In the genomic region with DNA sequence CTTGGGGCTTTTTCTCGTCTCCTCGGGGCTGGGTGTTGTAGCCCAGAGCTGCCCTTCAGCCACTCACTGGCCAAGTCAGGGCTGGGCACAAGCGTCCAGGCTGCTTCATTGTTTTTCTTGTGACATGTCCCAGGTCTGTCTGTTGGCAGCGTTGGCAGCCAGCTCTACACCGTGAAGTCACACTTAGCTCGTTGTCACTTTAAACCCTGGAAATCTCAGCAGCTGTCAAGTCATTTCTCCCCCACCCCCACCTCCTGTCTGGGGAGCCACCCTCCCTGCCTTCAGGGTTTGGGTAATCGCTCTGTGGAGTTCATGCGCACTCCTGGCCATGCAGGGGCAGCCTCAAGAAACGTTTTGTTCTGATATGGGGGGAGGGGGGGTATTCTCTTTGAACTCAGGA, we compare ENCODE assay signal across 13 mouse cellular contexts. TPM values are rescaled to one million over a fixed set of nuclear protein-coding genes. Genes with fewer than 3 reads are reported as not detected.
DNase-seq lines count a peak whose midpoint lies in the region; ATAC-seq lines count a peak whose summit lies in the region.
"Had no signal": no experiment of that assay in that cellular context is flagged by ENCODE, and none has a peak within 500 bp of the region (broad histone marks: within the 10 kb centered on the region; RNA-seq: fewer than 3 reads in every experiment).

No protein-coding gene starts in this region.

- 0 out of 2 replicates have a peak, but pooled peaks cover 4% of the 10 kb centered on the region for H3K4me1 ChIP-seq in forebrain, embryonic 15.5 days
- peaks cover 14% of the 10 kb centered on the region for H3K4me1 ChIP-seq in forebrain, embryonic 10.5 days
- H3K4me1 ChIP-seq in limb, embryonic 10.5 days, result peaks cover 35% of the 10 kb centered on the region
- H3K4me1 ChIP-seq: hindbrain, embryonic 15.5 days; midbrain, embryonic 10.5 days had no signal

- 0 out of 2 replicates have a peak, but pooled peaks have one; percentile 16 for ATAC-seq in forebrain, embryonic 15.5 days (replicated peaks)

- H3K27ac ChIP-seq in forebrain, embryonic 15.5 days (replicated peaks), result peak overlapping the region; percentile 63
- H3K27ac ChIP-seq in forebrain, embryonic 10.5 days, result no peak overlapping the region
- peak overlapping the region; percentile 90 for H3K27ac ChIP-seq in limb, embryonic 10.5 days
- H3K27ac ChIP-seq: hindbrain, embryonic 15.5 days; liver, embryonic 15.5 days; midbrain, embryonic 10.5 days had no signal

- H3K27me3 ChIP-seq in forebrain, embryonic 15.5 days, result no peaks in the 10 kb centered on the region
- H3K27me3 ChIP-seq in forebrain, embryonic 10.5 days (ENCODE audit: poor library complexity, severe bottlenecking), result no peaks in the 10 kb centered on the region
- no peaks in the 10 kb centered on the region for H3K27me3 ChIP-seq in limb, embryonic 10.5 days (ENCODE audit: low read depth, poor library complexity, severe bottlenecking)
- H3K27me3 ChIP-seq: hindbrain, embryonic 15.5 days; liver, embryonic 15.5 days had no signal

- WGBS in forebrain, embryonic 15.5 days, result 53% methylated on average over 9 of the region's 9 CpGs
- WGBS in forebrain, embryonic 10.5 days, result 85% methylated on average over 9 of the region's 9 CpGs
- WGBS in limb, embryonic 10.5 days, result 71% methylated on average over 9 of the region's 9 CpGs

- H3K9ac ChIP-seq in forebrain, embryonic 15.5 days (replicated peaks), result no peak overlapping the region
- H3K9ac ChIP-seq: hindbrain, embryonic 15.5 days; liver, embryonic 15.5 days had no signal

- intact Hi-C loops in left cerebral cortex, postnatal 14 days (cut with DNase I), result no loop called here
- intact Hi-C loops in left cerebral cortex, postnatal 25 days (cut with DNase I), result no loop called here

- H3K9me3 ChIP-seq in forebrain, embryonic 15.5 days, result no peaks in the 10 kb centered on the region
- H3K9me3 ChIP-seq in forebrain, embryonic 10.5 days, result peaks cover 6% of the 10 kb centered on the region; the same call in 1 of the 2 replicates
- no peaks in the 10 kb centered on the region for H3K9me3 ChIP-seq in limb, embryonic 10.5 days (replicated peaks)
- H3K9me3 ChIP-seq: hindbrain, embryonic 15.5 days; liver, embryonic 15.5 days; midbrain, embryonic 10.5 days had no signal

- H3K4me3 ChIP-seq in forebrain, embryonic 15.5 days, result no peak overlapping the region
- no peak overlapping the region for H3K4me3 ChIP-seq in forebrain, embryonic 10.5 days
- H3K4me3 ChIP-seq in limb, embryonic 10.5 days, result no peak overlapping the region
- H3K4me3 ChIP-seq: hindbrain, embryonic 15.5 days; liver, embryonic 15.5 days; midbrain, embryonic 10.5 days had no signal

- DNase-seq in forebrain, embryonic 10.5 days (ENCODE audit: extremely low spot score, low spot score), result no peak
- DNase-seq in brain, adult 2 months (ENCODE audit: low read depth, low spot score), result peak; percentile 40
- DNase-seq in heart, adult 9 months (ENCODE audit: low spot score in 2 of 2), result peak; percentile 27 to 30
- DNase-seq in limb, embryonic 10.5 days (ENCODE audit: low spot score), result no peak
- no peak for DNase-seq in left cerebral cortex, postnatal 14 days (ENCODE audit: low spot score in 2 of 2)
- no peak for DNase-seq in kidney, postnatal 14 days
- DNase-seq in left cerebral cortex, postnatal 25 days (ENCODE audit: low spot score in 2 of 2), result no peak
- DNase-seq: cerebellum, postnatal 36 days; gastrocnemius, postnatal 10 days had no signal

- peaks cover 76% of the 10 kb centered on the region for H3K36me3 ChIP-seq in forebrain, embryonic 15.5 days
- H3K36me3 ChIP-seq in forebrain, embryonic 10.5 days (replicated peaks), result no peaks in the 10 kb centered on the region; the same call in 1 of the 2 replicates
- peaks cover 71% of the 10 kb centered on the region for H3K36me3 ChIP-seq in limb, embryonic 10.5 days
- H3K36me3 ChIP-seq: midbrain, embryonic 10.5 days had no signal

- H3K4me2 ChIP-seq in forebrain, embryonic 15.5 days (replicated peaks), result no peak overlapping the region
- H3K4me2 ChIP-seq: hindbrain, embryonic 15.5 days; liver, embryonic 15.5 days had no signal

RNA-seq across cellular contexts. Expression of gene Gtf2ird1, which starts 60.0 kb away (rescaled TPM):
- polyA plus RNA-seq in forebrain, embryonic 15.5 days (2015; fragmentation: Nextera tagmentation; extraction: Ambion mirVana), result 89.7 and 93.3 TPM in 2 replicates
- polyA plus RNA-seq in forebrain, embryonic 10.5 days (2016; fragmentation: Nextera tagmentation; extraction: Ambion mirVana), result 92.6 and 98.9 TPM in 2 replicates
- polyA plus RNA-seq in limb, embryonic 10.5 days (2016; fragmentation: Nextera tagmentation; extraction: Ambion mirVana), result 131 and 153 TPM in 2 replicates
- total RNA-seq in left cerebral cortex, postnatal 14 days (2021), result 10 to 100 TPM; 36.4 to 43.8 TPM
- 10 to 100 TPM; 42.5 to 43.7 TPM for total RNA-seq in left cerebral cortex, postnatal 25 days (2021)

Comparison
In these comparisons a context has a peak if more than half of its experiments do, and no peak if none do; other contexts are left out.
1. DNase-seq: peak in brain, adult 2 months (single experiment) and heart, adult 9 months (2 of 2); none in forebrain, embryonic 10.5 days (single experiment), limb, embryonic 10.5 days (single experiment), left cerebral cortex, postnatal 14 days (0 of 2), kidney, postnatal 14 days (single experiment) and left cerebral cortex, postnatal 25 days (0 of 2).